Mouse (Mus musculus): ENCODE results near the gene Fads1.
"Not testable (repeated sequence)": the region's sequence is repeated elsewhere in the genome, so short reads cannot be mapped to it uniquely, and the experiment has no call there.

Gene Fads1

DNA sequence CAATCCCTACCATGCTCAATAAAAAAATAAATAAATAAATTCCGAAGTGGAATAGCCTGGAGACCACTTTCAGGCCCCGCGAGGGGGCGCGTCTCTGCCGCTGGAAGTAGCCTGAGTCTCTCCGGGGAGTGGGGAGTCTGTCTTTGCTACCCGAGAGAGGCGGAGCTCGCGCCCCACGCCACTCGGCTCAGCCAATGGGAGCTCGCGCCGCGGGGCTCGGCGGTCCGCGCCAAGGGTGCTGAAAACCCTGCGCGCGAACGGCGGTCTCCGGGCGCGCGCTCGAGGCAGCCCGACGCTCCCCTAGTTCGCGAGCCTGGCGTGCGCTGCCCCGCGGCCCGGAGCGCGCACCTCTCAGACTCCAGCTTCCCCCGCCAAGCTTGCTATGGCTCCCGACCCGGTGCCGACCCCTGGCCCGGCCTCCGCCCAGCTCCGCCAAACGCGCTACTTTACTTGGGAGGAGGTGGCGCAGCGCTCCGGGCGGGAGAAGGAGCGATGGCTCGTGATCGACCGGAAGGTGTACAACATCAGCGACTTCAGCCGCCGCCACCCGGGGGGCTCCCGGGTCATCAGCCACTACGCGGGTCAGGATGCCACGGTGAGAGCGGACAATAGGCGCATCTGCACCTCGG lies at the start of gene Fads1:
TSS of gene Fads1 (plus strand) at position 219 of the 629 bp plus-strand sequence.
- DNase-seq (ENCODE audit: low read depth, low spot score): peak; percentile 97

DNA sequence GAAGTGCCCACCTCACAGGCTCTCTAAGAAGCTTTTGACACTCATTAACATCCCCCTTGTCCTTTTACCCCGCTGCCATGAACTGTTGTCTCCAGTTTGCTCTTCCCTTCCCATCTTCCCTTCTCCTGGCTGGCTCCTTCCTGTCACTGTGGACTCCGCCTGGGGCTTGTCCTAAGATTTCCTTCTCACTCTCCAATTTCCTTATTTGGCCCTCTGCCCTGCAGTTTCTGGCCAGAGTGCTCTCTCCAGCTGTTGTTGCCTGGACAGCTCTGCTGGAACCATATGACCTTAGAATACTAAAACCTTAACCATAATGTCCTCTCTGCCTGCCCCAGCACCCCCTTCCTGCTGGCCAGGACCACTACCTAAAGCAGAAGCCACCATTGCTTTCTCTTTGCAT lies 48.0 kb upstream of the Fads1 start:
- no peak for DNase-seq (ENCODE audit: low read depth, low spot score)

DNA sequence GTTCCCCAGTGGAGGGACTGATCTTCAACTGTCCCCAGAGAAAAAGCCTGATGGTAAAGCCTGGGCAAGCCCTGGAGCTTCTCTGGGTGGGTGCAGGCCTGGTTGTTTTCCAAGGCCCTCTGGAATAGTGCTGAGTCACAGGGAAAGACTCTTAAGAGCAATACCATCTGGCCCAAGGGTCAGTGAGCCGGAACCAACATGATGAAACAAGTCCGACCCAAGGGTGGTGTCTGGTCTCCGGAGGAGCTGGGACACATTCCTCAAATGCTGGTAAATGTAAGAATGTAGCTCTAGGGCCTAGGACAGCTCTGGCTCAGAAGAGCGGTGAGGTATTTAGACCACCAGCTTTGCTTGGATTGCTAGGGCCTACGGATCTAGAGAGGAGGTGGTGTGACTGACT lies 45.3 kb upstream of the Fads1 start:
- DNase-seq (ENCODE audit: low read depth, low spot score): peak; percentile 30

DNA sequence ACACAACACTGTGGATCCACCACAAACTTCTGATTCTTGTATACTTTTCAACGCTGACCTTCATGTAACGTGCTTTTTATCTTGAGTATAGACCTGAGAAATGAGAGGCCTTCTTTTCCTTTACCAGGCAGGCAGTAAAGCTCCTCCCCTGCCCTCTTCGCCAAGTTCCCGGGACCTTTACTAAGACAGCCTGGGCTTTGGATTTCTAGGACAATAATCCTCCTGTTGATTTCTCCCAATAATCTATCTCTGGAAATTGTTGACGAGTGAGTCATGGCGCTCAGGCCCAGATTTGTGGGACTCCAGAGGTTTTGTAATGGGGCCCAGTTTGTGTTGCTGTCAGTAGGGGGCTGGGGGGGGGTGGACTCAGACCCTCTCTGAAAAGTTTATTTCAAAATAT lies 43.0 kb upstream of the Fads1 start:
- no peak for DNase-seq (ENCODE audit: low read depth, low spot score)

DNA sequence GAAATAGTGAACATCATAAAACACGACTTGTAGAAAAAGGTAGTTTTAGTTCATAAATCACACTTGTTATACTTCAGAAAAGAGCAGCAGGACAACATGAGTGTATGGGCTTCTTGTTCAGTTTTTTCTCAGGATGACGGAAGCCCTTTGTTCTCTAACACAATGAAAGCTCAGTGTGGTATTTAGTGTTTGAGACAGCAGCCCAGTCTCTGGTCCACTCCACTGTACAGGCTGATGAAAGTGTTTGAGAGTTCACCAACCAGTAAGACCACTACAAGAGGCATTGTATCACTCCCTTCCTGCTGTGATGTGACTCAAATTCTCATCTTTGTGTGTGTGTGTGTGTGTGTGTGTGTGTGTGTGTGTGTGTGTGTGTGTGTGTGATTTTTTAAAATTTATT lies 39.0 kb upstream of the Fads1 start:
- peak; percentile 46 for DNase-seq (ENCODE audit: low read depth, low spot score)

DNA sequence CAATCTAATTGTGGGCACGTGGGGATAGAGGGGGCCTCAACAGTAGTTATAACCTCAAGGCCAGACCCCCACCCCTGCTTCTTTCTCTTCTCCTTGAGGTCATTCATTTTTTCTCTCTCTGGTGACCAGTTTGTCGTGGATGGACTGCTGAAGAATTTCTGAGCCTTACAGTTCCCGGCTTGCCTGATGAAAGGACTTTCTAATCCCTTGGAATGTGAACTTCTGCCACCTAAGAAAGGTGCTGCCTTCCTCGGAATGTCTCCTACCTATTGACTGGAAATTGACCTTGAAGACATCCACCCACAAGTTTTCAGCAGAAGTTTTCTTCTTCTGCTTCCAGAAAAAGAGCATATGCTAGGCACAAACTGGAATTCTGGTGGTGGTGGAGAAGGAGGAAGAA lies 38.2 kb upstream of the Fads1 start:
- no peak for DNase-seq (ENCODE audit: low read depth, low spot score)

DNA sequence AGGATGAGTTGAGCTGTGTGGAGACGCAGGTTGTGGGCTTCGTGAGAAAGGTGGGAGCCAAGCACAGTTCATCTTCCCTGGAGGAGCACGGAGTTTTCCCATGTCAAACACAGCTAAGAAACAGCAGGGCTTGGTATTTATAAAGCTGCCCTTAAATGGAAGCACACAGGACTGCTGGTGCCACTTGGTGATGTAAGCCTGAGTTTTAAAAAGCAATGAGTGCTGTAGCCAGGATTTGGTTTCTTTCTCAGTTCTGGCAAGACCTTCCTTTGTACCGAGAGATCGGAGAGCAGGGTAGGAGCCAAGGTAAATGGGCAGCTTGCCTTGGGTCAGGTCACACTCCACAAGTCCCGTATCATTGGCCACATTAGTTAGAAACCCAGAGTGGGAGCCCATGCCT lies 34.1 kb upstream of the Fads1 start:
- DNase-seq (ENCODE audit: low read depth, low spot score): no peak

DNA sequence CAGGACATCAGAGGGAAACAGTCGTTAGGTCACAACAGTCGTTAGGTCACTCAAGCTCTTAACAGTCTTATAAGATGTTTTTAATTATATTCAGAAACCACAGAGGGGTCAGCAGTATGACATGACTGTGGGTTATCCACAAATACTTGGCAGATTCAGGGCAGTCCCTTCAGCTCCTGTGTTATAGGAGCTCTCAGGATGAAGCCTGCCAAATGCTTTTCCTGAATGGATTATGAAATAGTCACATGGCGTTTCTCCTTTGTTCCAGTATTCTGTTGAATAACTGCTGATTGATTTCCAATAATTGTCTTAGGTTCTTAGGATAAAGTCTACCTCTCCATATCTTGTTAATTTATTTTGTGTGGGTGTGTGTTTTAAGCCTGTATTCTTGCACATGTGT lies 33.5 kb upstream of the Fads1 start:
- DNase-seq (ENCODE audit: low read depth, low spot score): no peak

DNA sequence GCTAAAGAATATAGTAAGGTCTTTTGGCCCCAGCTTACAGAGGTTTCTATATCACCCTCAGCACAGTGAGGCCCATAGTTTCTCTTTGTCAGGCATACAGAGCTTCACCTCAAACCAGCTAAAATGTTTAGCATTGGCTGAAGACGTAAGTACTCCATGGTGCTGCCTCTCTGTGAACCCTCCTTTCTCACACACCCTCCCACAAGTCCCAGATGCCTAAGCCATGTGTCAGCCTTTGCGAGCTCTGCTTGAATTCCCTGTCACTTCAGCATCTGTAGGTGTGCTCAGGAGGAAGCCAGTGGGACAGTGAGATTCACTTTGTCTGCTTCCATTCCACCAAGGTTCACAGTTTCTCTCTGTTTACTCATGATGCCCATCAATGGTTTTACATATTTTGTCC lies 25.0 kb upstream of the Fads1 start:
- no peak for DNase-seq (ENCODE audit: low read depth, low spot score)

DNA sequence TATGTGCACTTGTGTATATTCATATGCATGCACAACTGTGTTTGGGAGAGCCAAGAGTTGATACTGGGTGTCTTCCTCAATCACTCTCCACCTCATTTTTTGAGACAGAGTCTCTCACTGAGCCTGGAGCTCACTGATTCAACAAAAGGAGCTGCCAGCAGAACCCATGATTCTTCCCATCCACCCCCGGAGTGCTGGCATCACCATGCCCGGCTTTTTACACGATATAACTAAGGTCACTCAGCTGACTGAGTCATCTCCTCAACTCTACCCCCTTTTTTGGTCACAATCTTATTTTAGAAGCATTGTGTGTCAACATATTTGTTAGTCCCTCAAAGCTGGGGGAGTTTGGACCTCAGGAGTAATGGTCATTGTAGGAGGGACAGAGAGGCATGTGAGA lies 18.8 kb upstream of the Fads1 start:
- DNase-seq (ENCODE audit: low read depth, low spot score): no peak

DNA sequence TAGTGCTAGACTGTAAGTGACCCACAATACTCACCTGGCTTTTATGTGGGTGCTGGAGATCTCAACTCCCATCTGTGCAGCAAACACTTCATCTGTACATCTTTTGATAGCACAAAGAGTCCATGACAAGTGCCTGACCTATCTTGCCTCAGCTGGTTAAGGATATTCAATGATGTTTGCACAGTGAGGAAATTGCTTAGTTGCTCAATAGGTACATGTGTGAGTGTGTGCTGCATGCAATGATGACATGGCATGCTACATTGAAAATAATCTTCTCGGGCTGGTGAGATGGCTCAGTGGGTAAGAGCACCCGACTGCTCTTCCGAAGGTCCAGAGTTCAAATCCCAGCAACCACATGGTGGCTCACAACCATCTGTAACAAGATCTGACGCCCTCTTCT lies 16.8 kb upstream of the Fads1 start:
- not testable (repeated sequence) for DNase-seq (ENCODE audit: low read depth, low spot score)

DNA sequence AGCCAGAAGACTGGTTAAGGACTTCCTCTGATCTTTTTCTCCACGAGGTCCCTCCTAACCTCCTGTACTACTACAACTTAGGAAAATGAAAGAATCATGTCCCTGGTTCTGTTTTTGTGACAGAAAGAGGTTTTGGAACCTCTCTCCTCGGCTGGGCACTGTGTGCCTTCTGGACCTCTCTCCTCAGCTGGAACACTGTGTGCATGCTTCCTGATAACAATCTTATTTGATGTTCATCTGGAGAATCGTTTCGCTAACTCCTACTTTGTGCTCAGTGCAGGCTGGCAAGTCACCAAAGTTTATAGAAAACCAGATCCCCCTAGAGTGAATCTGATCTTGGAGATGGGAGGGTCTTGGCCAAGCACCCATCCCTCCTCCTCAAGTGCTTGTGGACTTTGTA lies 15.6 kb upstream of the Fads1 start:
- no peak for DNase-seq (ENCODE audit: low read depth, low spot score)

DNA sequence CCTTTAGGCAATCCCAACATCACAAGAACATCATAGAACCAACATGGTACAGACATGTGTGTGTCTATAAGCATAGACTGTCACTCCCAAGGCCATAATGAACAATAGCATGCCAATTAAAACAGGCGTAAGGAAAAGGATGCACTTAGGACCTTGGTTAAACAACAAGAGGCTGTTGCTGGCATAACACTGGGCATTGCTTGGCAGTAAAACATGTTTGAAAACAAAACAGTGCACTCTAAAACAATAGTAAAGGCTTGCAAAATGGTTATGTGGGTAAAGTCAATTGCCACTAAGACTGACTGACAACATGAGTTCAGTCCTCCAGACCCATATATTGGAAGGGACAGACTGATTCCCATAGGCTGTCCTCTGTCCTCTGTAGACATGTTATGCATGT lies 14.7 kb upstream of the Fads1 start:
- DNase-seq (ENCODE audit: low read depth, low spot score): no peak

DNA sequence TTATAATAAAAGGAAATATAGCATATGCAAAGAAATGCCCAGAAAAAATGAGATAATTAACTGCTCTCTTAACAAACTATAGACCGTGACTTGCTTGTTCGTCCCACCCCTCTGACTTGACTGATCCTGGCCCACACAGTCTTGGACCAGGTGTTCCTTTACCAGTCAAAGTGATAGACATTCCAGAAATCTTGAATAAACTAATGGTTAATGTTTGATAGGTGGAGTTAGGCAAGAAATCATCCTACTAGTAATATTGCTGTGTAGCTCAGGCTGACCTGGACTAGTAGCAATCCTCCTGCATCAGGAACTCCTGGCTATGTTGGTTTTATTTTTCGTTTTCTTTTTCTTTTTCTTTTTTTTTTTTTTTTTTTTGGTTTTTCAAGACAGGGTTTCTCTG lies 14.2 kb upstream of the Fads1 start:
- DNase-seq (ENCODE audit: low read depth, low spot score): no peak

DNA sequence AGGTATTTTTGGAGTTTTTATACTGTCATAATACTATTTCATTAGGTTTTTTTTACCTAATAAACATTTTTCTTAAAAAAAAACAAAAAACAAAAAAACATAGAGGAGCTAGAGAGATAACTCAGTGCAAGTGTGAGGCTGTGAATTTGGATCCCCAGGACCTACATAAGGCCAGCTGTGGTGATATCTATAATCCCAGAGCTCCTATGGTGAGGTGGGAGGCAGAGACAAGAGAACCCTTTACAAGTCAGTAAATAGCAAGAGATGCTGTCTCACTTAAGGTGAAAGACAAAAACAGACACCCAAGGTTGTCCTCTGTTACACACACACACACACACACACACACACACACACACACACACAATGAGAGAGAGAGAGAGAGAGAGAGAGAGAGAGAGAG lies 13.5 kb upstream of the Fads1 start:
- DNase-seq (ENCODE audit: low read depth, low spot score): no peak

DNA sequence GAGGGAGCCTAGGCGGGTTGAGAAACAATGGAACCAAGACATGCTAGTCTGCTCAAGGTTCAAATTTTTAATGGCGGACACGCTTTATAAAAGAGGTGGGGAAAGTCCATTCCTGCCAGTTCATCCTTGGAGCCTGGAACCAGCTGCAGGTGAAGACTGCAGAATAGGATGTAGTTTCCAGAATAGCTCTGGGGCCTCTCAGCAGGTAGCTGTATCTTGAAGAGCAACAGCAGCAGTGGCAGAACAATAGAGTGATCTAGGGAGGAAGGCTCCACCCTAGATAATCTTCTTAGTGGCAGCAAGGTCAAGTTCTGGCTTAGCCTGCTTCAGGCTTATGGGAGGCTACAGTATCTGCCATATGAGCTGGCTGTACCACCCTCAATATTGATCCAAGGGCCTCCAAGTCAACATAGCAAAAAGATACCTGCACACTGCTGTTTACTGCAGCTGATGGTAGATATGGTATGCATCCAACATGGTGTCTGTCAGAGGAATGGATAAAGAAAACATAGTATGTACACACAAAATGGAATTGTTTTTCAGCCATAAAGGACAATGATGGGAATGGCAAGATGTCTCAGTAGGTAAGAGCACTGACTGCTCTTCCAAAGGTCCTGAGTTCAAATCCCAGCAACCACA lies 12.9 kb upstream of the Fads1 start:
- not testable (repeated sequence) for DNase-seq (ENCODE audit: low read depth, low spot score)

DNA sequence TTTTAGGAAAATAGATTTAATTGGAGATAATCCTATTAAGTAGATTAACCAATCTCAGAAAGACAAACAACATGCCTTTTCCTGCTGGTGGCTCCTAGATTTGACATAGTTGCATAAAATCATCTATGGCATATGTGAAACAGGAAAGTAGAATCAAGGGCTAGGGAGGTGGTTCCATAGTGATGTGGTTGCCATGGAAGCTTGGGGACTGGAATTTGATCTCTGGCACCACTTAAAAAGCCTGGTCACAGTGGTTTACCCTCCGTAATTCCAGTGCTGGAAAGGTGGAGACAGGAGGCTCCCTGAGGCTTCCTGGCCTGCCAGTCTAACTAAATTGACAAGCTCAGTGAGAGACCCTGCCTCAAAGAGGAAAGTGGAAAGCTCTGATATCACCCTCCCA lies 12.2 kb upstream of the Fads1 start:
- no peak for DNase-seq (ENCODE audit: low read depth, low spot score)

DNA sequence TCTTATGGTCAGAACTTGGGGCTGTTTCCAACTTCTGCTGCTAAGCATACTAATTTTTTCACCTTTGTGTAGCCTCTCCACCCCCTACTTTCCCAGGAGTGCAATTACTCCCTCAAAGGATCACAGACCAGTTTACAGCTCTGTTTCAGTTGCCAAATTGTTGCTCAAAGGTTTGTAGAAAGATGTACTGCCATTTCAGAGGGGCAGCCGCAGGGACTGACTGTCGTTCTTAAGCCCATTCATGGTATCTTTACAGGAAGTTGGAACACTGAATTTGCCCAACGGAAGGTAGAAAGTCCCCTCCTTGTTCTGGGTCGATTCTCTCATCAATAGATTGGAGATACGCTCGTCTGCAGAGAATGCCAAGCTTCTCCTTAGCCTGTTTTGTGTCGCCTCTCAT lies 11.3 kb upstream of the Fads1 start:
- DNase-seq (ENCODE audit: low read depth, low spot score): no peak

DNA sequence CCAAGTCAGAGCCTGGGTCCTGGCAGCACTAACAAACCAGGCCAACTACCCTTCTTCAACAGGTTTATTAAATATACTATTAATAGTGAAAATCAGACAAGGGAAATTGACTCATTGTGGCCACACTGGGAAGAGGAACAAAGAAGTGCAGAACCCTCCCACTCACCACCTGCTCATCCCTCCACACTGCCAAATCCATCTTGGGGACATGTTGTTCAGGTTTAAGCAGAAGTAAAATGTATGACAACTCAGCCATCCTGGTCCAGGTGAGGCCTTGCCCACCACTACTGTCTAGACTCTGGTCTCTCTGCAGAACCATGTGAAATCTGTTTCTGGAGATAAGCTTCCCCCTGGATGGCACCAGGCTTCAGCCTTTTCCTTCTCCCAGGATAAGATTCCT lies 10.8 kb upstream of the Fads1 start:
- DNase-seq (ENCODE audit: low read depth, low spot score): no peak

DNA sequence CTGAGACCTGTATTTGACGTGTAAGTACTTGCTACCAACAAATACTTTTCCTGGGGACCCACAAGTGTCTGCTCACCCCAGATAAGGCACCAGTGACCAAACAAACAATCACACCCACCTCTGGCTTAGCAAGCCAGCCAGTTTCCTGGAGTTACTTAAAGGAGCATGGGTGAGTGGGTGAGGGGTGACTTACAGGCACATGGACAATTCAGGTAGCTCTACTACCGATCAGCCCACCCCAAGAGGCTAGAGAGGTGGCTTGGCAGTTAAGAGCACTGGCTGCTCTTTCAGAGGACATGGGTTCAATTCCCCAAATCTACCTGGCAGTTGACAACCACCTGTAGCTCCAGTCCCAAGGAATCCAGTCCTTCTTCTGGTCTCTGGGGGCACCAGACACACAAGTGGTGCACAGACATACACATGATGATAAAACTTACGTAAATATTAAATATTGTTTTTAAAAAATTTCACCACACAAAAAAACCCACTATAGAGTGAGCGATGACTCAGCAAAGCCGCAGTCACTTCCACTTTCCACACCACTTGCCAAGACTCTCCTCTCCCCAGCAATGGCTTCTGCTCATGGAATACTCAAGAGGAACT lies 9.5 kb upstream of the Fads1 start:
- no peak for DNase-seq (ENCODE audit: low read depth, low spot score)

DNA sequence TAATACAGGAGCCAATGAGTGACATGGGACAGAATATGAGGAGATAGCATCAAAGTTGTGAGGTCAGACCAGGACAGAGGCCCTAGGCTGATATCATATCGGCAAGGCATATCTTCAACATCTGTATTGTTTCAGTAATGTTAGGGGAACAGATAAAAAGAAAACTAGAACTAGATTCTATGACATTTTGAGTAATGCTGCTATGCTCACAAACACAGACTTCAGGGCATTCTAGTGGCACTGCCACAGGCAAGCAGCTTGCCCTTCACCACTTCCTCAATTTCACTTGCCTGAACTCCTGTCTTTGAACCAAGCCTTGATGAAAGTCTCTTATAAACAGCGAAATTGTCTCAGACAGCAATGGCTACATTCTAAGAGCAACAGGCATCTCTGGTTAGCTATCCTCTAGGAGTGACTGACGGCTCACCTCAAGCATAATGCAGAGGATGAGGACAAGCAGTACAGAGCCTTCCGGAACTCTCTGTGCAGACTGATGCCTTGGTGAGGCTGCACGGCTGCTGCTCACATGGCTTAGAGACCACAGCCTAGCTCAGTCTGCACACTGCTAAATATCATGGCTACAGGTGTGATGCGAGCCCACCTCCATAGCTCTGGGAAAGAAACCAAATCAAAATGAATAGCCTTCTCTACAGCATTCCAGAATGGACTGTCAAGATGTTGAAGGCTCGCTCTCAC lies 8.7 kb upstream of the Fads1 start:
- no peak for DNase-seq (ENCODE audit: low read depth, low spot score)

DNA sequence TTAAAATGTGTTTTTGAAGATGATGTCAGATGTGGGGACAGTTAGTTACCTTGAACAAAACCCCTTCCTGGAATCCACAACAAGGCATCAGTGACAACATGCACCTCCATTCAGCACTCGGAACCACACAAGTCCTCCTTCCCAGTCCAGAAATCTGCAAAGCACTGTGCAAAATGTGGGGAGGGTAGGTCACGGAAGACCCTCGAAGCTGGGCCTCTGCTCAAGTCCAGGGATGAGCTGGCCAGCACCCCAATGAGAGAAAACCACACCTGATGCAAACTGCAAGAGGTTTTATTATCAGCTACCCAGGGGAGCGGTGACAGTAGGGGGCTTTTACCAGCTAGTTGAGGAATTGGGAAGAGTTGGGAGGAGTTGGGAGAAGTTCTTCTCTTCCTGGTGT lies 7.7 kb upstream of the Fads1 start:
- DNase-seq (ENCODE audit: low read depth, low spot score): no peak

DNA sequence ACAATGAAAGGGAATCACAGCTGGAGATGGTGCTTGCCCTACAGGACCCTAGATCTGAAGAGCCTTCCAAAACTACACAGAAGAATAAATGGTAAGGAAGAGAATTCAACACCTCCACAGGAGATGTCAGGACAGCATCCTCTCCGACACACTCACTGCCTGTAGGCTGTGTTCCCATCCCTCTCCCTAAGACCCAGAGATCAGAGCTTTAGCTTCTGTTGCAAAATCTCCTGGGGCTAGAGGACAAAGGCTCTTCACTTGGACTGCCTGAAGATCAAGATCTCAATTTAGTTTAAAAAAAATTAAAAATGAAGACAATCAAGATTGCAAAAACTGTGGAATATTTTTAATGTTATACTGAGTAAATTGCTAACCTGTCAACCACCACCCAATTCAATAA lies 6.2 kb upstream of the Fads1 start:
- no peak for DNase-seq (ENCODE audit: low read depth, low spot score)
